Mouse (Mus musculus) liver, postnatal 0 days (tissue): ENCODE results near the gene Sorcs2. TPM values are rescaled to one million over a fixed set of nuclear protein-coding genes. Genes with fewer than 3 reads are reported as not detected.
A peak's percentile ranks its signal among the peaks of the same experiment; 100 is the strongest.

Experiments used
- ATAC-seq: fragments of 200-750 bp; cut with Nextera tagmentation; 2 replicates; pipeline ENCODE4 v1.8.0; 2017; ENCODE audit warnings: mild to moderate bottlenecking, moderate library complexity
- DNase-seq: peaks from one replicate; pipeline ENCODE4 v3.0.0-alpha.2; 2016
- H3K27ac ChIP-seq: fragments of 300-500 bp; sonication (generic); 2 replicates; pipeline ENCODE4 v1.5.1; 2014; ENCODE audit warnings: antibody characterized with exemption, moderate library complexity, mild to moderate bottlenecking, low read depth
- H3K27me3 ChIP-seq: fragments of 300-500 bp; sonication (generic); 2 replicates; pipeline ENCODE4 v1.6.1; 2014; ENCODE audit warnings: low read length, control low read depth, mixed read lengths; ENCODE audit not compliant: insufficient read depth
- H3K36me3 ChIP-seq: fragments of 300-500 bp; sonication (generic); replicated peaks from 2 replicates; pipeline ENCODE4 v1.6.1; 2014; ENCODE audit warnings: mild to moderate bottlenecking, control low read depth, low read length, moderate library complexity, mixed read lengths; ENCODE audit not compliant: insufficient read depth
- H3K4me1 ChIP-seq: fragments of 300-500 bp; sonication (generic); 2 replicates; pipeline ENCODE4 v1.6.1; 2014; ENCODE audit warnings: antibody characterized with exemption, mild to moderate bottlenecking, control low read depth; ENCODE audit not compliant: insufficient read depth
- H3K4me2 ChIP-seq: fragments of 300-500 bp; sonication (generic); 2 replicates; pipeline ENCODE4 v1.6.1; 2014; ENCODE audit warnings: low read depth, mild to moderate bottlenecking, low read length, moderate library complexity, mixed read lengths
- H3K4me3 ChIP-seq: fragments of 300-500 bp; sonication (generic); 2 replicates; pipeline ENCODE4 v1.5.1; 2014; ENCODE audit warnings: low read depth, low read length
- H3K9ac ChIP-seq: fragments of 300-500 bp; sonication (generic); replicated peaks from 2 replicates; pipeline ENCODE4 v1.6.1; 2014; ENCODE audit warnings: mild to moderate bottlenecking, moderate library complexity
- H3K9me3 ChIP-seq: fragments of 300-500 bp; sonication (generic); 2 replicates; pipeline ENCODE4 v1.6.1; 2016; ENCODE audit warnings: mild to moderate bottlenecking, control low read depth, low read length, mixed read lengths
- CTCF ChIP-seq: sonication (generic); IDR thresholded peaks from 2 replicates; pipeline ENCODE4 v1.5.1; 2016; ENCODE audit warnings: antibody characterized with exemption, low read depth
- EP300 ChIP-seq: IDR thresholded peaks from 2 replicates; pipeline ENCODE4 v1.6.1; 2016; ENCODE audit warnings: antibody characterized with exemption, low read depth, mild to moderate bottlenecking
- WGBS: fragments of 180-500 bp; shearing (Covaris S2); extraction: QIAGEN DNeasy Blood & Tissue Kit; methylation state at CpG from one replicate; pipeline ENCODE4 v1.1.7; 2014; ENCODE audit not compliant: insufficient replicate concordance; 5-methylcytosine and 5-hydroxymethylcytosine counted together
- polyA plus RNA-seq: library from polyadenylated mRNA; unstranded; fragments of >200 nt; fragmentation: Nextera tagmentation; extraction: Ambion mirVana; gene quantifications from 2 replicates; pipeline ENCODE4 v1.2.1, GENCODE M21; 2015

Sorcs2 gene
- polyA plus RNA-seq, 1 experiment from 2014 or later = 0.33 TPM

DNA sequence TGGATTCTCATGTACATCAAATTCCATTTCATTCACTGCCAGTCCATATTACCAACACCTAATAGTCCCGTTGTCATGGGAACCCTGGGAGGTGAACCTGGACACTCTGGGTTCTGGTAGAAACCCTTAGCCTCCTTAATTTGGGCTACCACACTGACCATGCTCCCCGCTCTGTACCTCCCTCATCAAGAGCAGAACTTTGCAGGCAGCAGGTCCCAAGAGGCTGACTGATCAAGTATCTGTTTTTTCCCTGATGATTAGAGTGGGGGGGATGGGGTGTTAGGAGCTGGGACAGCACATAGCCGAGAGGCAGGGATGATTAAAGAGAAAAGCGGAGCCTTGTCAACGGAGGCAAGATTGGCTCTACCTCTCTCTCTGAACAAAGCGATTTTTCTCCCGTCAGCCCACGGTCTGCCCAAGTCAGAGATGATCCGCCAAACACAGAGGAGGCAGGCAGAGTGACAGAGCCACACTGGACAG lies 167.6 kb downstream of the Sorcs2 start:
- Histone ChIP-seq H3K9me3 (no peaks in the 10 kb centered on the region), H3K4me3 (no peak overlapping the region), H3K4me1 (no peaks in the 10 kb centered on the region), H3K36me3 (no peaks in the 10 kb centered on the region), H3K27me3 (no peaks in the 10 kb centered on the region), H3K9ac (no peak overlapping the region), H3K27ac (no peak overlapping the region), H3K4me2 (no peak overlapping the region)
- ATAC-seq (no peak), DNase-seq (no peak)
- 79% methylated on average over 9 of the region's 9 CpGs for WGBS
- TF ChIP-seq EP300 (no peak), CTCF (no peak)

DNA sequence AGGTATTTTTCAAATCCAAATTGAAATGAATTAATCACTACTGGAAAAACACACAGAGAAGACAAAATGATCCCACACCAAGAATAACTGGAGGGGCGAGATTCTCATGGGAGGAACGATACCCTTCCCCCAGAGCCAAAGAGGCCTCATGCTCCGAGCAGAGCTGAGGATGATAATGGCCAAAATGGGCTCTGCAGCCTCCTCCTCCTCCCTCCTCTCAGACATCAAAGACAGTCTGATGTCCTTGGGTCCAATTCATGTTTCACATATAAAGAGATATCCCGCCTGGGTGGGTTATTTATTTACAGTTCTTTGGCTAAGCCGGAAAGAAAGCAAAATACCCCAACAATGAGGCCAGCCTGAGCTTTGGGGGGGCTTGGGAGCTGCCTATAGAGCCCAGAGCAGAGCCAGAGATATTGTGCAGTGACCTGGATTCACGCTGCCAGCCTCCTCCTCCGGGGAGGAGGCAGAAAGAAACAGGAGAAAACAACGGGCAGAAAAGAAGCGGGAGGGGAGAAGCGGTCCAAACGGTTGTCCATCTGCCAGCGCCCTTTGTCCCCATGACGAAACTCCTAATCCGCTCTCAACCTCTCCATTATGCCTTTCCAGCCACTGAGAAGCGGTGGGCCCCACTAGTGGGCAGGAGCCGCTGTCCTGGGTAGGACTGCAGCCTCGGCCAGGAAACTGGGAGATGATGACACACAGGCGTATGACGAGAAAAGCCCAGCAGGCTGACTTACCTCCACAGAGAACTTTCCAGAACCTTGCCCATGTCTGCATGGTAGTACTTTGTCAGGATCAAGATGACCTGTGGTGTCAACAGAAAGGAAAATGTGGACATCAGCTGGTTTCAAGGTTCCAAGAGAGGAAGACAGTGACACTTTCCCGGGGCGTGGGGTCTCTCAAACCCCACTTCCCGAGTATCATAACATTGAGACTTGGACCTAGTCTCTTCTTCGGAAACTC lies 169.3 kb downstream of the Sorcs2 start:
- ATAC-seq = no peak; the same call in 1 of the 2 replicates

DNA sequence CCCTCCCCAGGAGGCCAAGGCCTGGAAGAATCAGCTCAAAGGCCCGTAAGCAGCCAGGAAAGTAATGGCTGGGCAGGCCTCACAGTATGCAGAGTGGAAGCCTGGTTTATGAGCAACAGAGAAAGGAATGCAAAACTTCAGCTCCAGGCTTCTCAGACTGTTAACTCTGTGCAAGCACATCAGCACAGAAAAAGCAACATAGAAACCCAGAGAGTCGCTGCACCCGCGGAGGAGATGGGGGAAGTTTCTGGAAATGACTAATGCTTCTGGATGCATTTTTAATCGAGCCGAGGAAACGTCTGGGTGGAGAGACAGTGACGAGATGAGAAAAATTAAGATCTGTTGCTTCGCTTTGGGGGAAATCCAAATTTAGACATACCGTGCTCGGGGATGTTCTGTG lies 171.6 kb downstream of the Sorcs2 start:
- H3K36me3 ChIP-seq = no peaks in the 10 kb centered on the region
- no peaks in the 10 kb centered on the region for H3K9me3 ChIP-seq
- H3K9ac ChIP-seq = no peak overlapping the region
- TF ChIP-seq CTCF (no peak), EP300 (no peak)
- ATAC-seq (no peak), DNase-seq (no peak)
- H3K4me2 ChIP-seq = no peak overlapping the region
- H3K27ac ChIP-seq = no peak overlapping the region
- no peak overlapping the region for H3K4me3 ChIP-seq
- no peaks in the 10 kb centered on the region for H3K4me1 ChIP-seq
- H3K27me3 ChIP-seq = no peaks in the 10 kb centered on the region
- WGBS = 71% methylated on average over 11 of the region's 11 CpGs

More for the DNA sequence above, 169.3 kb downstream of the Sorcs2 start:
- peak; percentile 26 for DNase-seq
- H3K27ac ChIP-seq = no peak overlapping the region
- no peaks in the 10 kb centered on the region for H3K4me1 ChIP-seq
- TF ChIP-seq EP300 = no peak
- no peak for TF ChIP-seq CTCF
- no peak overlapping the region for H3K4me2 ChIP-seq
- no peaks in the 10 kb centered on the region for H3K27me3 ChIP-seq
- no peak overlapping the region for H3K9ac ChIP-seq
- no peak overlapping the region for H3K4me3 ChIP-seq
- 66% methylated on average over 23 of the region's 23 CpGs for whole genome bisulfite sequencing
- no peaks in the 10 kb centered on the region for H3K9me3 ChIP-seq
- no peaks in the 10 kb centered on the region for H3K36me3 ChIP-seq

DNA sequence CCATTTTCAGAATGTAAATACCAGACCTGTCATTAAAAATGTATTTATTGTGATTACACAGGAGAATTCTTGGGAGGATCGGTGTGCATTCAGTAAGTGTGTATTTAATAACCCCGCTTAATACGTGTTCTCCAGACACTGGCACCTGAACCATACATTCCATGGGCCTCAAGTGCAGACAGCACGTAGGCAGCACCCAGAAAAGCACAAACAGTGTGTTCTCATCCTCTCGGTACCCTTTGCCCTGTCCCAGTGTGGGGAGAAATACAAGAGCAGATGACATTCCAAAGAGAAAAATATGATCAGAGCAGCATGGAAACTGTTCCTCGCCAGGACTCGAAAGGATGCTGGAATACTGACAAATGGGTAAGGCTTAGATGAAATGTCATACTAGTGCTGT lies 172.1 kb downstream of the Sorcs2 start:
- DNase-seq (no peak), ATAC-seq (no peak)
- Histone ChIP-seq H3K27ac (no peak overlapping the region), H3K4me1 (no peaks in the 10 kb centered on the region), H3K27me3 (no peaks in the 10 kb centered on the region), H3K36me3 (no peaks in the 10 kb centered on the region), H3K4me2 (no peak overlapping the region), H3K9ac (no peak overlapping the region), H3K9me3 (no peaks in the 10 kb centered on the region), H3K4me3 (no peak overlapping the region)
- WGBS = 80% methylated on average over 7 of the region's 7 CpGs
- no peak for TF ChIP-seq EP300
- no peak for TF ChIP-seq CTCF

DNA sequence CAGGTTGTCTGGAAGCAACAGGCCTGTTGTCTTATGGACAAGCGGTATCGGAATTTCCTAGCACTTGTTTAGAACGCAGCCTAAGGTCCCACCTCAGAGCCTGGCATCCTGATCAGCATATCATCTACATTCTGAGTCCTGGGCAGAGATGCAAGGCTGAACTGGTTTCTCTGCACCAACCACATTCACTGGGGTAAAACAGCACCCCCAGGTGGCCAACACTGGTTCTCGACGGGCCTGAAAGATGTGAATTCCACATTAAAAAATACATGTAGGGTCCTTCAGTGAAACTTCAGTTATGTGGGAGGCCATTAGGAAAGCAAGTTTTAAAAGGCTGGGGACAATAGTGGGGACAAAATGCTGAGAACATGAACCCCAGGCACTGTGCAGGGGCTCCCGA lies 174.2 kb downstream of the Sorcs2 start:
- H3K9ac ChIP-seq = no peak overlapping the region
- H3K4me2 ChIP-seq = no peak overlapping the region
- ATAC-seq (no peak), DNase-seq (peak; percentile 64)
- no peaks in the 10 kb centered on the region for H3K9me3 ChIP-seq
- no peaks in the 10 kb centered on the region for H3K27me3 ChIP-seq
- TF ChIP-seq EP300 (no peak), CTCF (peak; percentile 72)
- H3K4me3 ChIP-seq = no peak overlapping the region
- H3K27ac ChIP-seq = no peak overlapping the region
- WGBS = 56% methylated on average over 6 of the region's 6 CpGs
- no peaks in the 10 kb centered on the region for H3K4me1 ChIP-seq
- H3K36me3 ChIP-seq = no peaks in the 10 kb centered on the region

DNA sequence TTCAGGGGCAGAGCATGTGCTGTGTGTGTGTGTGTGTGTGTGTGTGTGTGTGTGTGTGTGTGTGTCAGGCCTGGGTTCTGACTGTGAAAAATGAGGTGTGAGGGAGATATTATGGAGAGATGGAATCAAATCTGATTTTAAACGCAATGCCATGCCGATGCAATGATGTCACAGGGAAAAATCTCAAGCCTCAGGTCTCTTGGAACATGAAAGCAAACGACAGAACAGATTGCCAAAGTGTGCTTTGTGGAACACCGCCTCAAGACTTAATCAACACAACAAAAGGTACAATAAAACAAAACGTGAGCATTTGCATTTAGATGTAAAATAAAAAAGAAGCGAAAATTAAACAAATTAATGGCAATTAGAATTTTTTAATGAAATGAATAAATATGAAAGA lies 177.3 kb downstream of the Sorcs2 start:
- no peaks in the 10 kb centered on the region for H3K9me3 ChIP-seq
- H3K27ac ChIP-seq = no peak overlapping the region
- no peaks in the 10 kb centered on the region for H3K4me1 ChIP-seq
- H3K27me3 ChIP-seq = no peaks in the 10 kb centered on the region
- TF ChIP-seq CTCF (no peak), EP300 (no peak)
- no peak overlapping the region for H3K9ac ChIP-seq
- no peak for ATAC-seq
- H3K4me3 ChIP-seq = no peak overlapping the region
- H3K36me3 ChIP-seq = no peaks in the 10 kb centered on the region
- DNase-seq = no peak
- no peak overlapping the region for H3K4me2 ChIP-seq
- WGBS = 72% methylated on average over 6 of the region's 6 CpGs
